Mouse (Mus musculus) layer of hippocampus, postnatal 36 days (tissue): ENCODE data around the gene Rnf38. TPM values are rescaled to one million over a fixed set of nuclear protein-coding genes. Genes with fewer than 3 reads are reported as not detected.

ENCODE experiments used
- DNase-seq, 2 experiments: peaks; one replicate each; pipeline ENCODE4 v3.0.0; 2022
- microRNA-seq, 2 experiments: library from miRNA; unstranded; fragments of <30 nt; microRNA quantifications; one replicate each; pipeline ENCODE4 v1.2.0; 2021
- total RNA-seq, 2 experiments: library from RNA; stranded (reverse); gene quantifications; 2 replicates each; pipeline ENCODE4 v1.2.3; 2021

The Rnf38 gene
- total RNA-seq, 2 experiments from 2014 or later, result 50.2 to 52.8 TPM

- DNase-seq, result no peak
Observed at GRCm38 (mm10) chr4:44115046-44115445, 118.5 kb downstream of the Rnf38 start.

GRCm38 (mm10) chr4:44113393-44114138 is 120.0 kb downstream of the Rnf38 start:
- peak; percentile 6 to 9 for DNase-seq

GRCm38 (mm10) chr4:44112741-44113140 is 120.8 kb downstream of the Rnf38 start:
- DNase-seq, result no peak

GRCm38 (mm10) chr4:44110771-44111170 is 122.8 kb downstream of the Rnf38 start:
- DNase-seq, result no peak

- no peak for DNase-seq
Observed at GRCm38 (mm10) chr4:44108297-44108696, 125.3 kb downstream of the Rnf38 start.

- no peak for DNase-seq
Observed at GRCm38 (mm10) chr4:44107339-44107738, 126.2 kb downstream of the Rnf38 start.

GRCm38 (mm10) chr4:44106297-44106821 is 127.2 kb downstream of the Rnf38 start:
- no peak for DNase-seq

- DNase-seq, result no peak
Observed at GRCm38 (mm10) chr4:44104195-44104917, 129.2 kb downstream of the Rnf38 start.

GRCm38 (mm10) chr4:44103620-44104019 is 130.0 kb downstream of the Rnf38 start:
- no peak for DNase-seq

- no peak for DNase-seq
Observed at GRCm38 (mm10) chr4:44097576-44098335, 135.8 kb downstream of the Rnf38 start.

GRCm38 (mm10) chr4:44094475-44094874 is 139.1 kb downstream of the Rnf38 start:
- no peak for DNase-seq

GRCm38 (mm10) chr4:44092359-44092758 is 141.2 kb downstream of the Rnf38 start:
- DNase-seq, result no peak

- DNase-seq, result no peak
Observed at GRCm38 (mm10) chr4:44085566-44085965, 148.0 kb downstream of the Rnf38 start.

- DNase-seq, result no peak
Observed at GRCm38 (mm10) chr4:44084602-44085325, 148.8 kb downstream of the Rnf38 start.

GRCm38 (mm10) chr4:44083945-44084344 is 149.6 kb downstream of the Rnf38 start, which contains the start of gene Gne:
Gene Gne, minus strand, starts transcription at chr4:44084177.
- DNase-seq, result no peak

- DNase-seq, result no peak
Observed at GRCm38 (mm10) chr4:44078358-44078933, 155.1 kb downstream of the Rnf38 start.

Small RNAs within 50 kb of the gene (microRNA-seq; reads per million reads assigned to microRNA genes)
- 0 reads per million in 2 experiments for gene Mir5106

Other genes with a start within 250 kb of the Rnf38 start
- 100 to 1,000 TPM; 280 to 304 TPM for gene Clta, start 229.3 kb downstream of the Rnf38 start, total RNA-seq
- 10 to 100 TPM; 43.7 to 50.9 TPM for gene Gne, start 149.6 kb downstream of the Rnf38 start, total RNA-seq
- gene Melk, start 67.1 kb upstream of the Rnf38 start, total RNA-seq, result under 1 TPM; 0.40 to 0.65 TPM